Mouse (Mus musculus) ZHBTc4 (cell line): ENCODE measurements at regions not wholly inside any gene's neighbourhood (a gene's known extent, or its start where the extent isn't known, plus 50 kb on each side); places are given as distances from the start of the nearest gene placed in this dataset.

Experiments
- DNase-seq: peaks from one replicate; pipeline ENCODE4 v3.0.0-alpha.2; 2011; ENCODE audit warnings: low read depth, low spot score

DNA sequence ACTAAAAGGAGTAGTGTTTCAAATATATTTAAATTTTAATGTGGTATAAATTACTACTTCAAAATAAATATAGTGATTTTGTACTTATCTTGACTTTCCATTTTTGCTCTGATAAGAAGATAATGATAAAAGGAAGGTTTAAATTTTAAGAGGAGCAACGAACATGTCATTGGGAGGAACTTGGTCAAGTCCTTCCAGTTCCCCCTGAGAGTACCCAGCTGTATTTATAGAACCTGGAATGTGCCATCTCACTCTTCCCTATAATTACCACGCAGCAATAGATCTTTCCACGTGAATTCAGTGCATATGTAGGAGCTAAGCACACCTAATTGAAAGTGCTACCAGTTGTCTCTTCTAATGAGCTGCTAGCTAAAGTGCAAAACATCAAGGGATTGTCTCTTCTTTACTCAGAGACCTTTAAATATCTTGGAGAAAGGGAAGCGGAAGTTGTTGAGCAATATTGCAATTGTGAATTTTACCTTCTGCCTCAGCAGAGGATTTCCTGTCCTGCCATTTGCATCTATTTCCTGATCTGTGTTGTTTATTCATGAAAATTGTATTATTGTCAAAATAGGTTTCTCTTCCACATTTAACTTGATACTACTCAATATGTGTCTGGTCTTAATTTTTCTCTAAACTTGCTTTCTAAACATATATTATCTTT is 1243.0 kb upstream of the Zeb2 start:
- DNase-seq = no peak

GRCm38 (mm10) chr2:46358225-46358624 is 1241.0 kb upstream of the Zeb2 start:
- DNase-seq = no peak

- no peak for DNase-seq
Measured at GRCm38 (mm10) chr2:46356651-46357050, 1239.5 kb upstream of the Zeb2 start.

GRCm38 (mm10) chr2:46340694-46341093 is 1223.5 kb upstream of the Zeb2 start:
- no peak for DNase-seq

DNA sequence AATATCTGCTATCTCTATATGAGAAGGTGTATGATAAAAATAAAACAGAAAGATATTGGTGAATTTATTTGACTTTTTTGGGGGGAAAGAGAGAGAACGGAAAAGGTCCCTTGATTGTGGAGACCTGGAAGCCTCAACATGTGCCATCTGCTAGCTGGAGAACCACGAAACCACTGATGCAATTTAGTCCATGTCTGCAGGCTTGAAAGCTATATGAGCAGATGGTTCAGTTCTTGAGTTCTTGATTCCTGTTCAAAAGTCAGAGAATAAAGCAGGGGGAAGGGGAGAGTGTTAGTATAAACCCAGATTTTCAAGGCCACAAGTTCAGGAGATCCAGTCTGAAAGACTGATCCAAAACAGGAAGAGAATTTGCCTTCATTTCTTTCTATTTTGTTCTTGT is 1199.5 kb upstream of the Zeb2 start:
- no peak for DNase-seq

GRCm38 (mm10) chr2:46315243-46315642 is 1198.0 kb upstream of the Zeb2 start:
- no peak for DNase-seq

- DNase-seq = no peak
Measured at GRCm38 (mm10) chr2:46307582-46308153, 1190.5 kb upstream of the Zeb2 start.

GRCm38 (mm10) chr2:46302627-46303026 is 1185.4 kb upstream of the Zeb2 start:
- DNase-seq = no peak

- no peak for DNase-seq
Measured at GRCm38 (mm10) chr2:46297274-46297843, 1180.2 kb upstream of the Zeb2 start.

DNA sequence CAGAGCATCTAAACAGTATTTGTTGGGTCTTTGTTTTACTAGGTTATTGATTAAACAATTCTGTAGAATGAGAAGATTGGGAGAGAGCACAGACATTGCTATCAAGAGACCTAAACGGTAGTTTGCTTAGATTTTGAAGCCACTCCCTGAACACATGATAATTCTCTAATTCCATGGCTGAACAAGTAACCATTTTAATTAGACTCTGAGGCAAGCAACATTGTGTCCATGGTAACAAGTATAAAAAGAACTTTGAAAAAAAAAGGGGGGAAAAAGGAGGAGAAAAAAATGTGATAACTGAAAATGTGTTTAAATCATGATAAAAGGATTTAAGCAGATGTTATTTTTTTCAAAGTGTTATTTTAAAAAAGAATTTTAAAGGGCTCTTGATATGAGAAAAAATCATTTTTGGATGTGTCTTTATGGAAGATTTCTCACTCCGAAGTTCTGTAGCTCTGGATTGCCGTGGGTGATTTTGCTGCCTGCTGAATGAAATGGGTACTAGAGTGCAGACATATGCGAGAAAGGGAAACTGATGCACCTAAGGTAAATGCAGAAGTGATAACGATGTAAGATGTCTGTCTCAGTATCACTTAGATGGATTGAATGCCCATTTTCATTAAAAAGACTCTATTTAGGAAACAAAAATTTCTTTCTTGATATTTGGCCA is 1166.9 kb upstream of the Zeb2 start:
- no peak for DNase-seq

GRCm38 (mm10) chr2:46280822-46281221 is 1163.6 kb upstream of the Zeb2 start:
- no peak for DNase-seq

- DNase-seq = no peak
Measured at GRCm38 (mm10) chr2:46261618-46262017, 1144.4 kb upstream of the Zeb2 start.

DNA sequence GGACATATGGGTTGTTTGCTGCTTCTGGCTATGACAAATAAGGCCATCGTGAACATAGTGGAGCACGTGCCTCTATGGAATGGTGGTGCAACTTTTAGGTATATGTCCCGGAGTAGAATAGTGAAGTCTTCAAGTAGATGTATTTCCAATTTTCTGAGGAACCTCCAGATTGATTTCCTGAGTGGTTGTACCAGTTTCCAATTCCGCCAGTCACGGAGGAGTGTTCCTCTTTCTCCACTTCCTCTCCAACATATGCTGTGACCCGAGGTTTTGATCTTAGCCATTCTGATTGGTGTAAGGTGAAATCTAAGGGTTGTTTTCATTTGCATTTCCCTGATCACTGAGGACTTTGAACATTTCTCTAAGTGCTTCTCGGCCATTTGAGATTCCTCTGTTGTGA is 1134.4 kb upstream of the Zeb2 start:
- no peak for DNase-seq

- no peak for DNase-seq
Measured at GRCm38 (mm10) chr2:46245717-46246116, 1128.5 kb upstream of the Zeb2 start.

GRCm38 (mm10) chr2:46244697-46245096 is 1127.5 kb upstream of the Zeb2 start:
- no peak for DNase-seq

DNA sequence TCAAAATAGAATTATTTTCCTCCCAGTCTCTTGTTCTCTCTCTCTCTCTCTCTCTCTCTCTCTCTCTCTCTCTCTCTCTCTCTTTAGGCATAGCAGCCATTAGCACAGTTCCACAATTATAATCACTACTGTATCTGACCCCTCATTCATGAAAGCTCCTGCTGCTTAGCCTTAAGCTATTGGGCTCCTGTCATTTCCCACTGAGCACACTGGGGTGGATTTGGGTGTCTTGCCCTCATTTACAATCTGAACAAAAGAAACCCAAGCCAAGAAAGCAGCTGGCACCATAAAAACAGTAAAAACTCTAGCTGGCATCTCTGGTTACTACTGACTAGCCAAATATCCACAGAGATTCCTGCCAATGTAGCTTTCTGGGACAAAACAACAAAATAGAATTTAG is 1125.6 kb upstream of the Zeb2 start:
- no peak for DNase-seq

DNA sequence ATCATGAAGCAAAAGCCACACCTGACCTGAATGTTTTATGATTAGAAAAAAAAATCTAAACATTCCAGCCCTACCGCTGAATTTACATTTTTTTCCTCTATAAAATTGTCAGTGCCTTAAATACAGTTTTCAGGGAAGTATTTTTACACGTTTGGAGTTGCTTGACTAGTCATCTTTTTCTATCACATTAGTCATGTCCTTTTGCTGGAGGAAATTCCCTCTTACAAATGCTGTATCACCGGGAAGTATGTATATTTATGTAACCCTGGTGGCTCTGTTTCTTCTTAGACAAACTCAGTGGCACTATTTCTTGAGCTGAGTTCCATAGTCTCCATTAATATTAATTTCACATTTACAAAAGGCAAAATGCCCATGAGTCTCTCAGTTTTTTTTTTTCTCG is 1122.7 kb upstream of the Zeb2 start:
- no peak for DNase-seq

DNA sequence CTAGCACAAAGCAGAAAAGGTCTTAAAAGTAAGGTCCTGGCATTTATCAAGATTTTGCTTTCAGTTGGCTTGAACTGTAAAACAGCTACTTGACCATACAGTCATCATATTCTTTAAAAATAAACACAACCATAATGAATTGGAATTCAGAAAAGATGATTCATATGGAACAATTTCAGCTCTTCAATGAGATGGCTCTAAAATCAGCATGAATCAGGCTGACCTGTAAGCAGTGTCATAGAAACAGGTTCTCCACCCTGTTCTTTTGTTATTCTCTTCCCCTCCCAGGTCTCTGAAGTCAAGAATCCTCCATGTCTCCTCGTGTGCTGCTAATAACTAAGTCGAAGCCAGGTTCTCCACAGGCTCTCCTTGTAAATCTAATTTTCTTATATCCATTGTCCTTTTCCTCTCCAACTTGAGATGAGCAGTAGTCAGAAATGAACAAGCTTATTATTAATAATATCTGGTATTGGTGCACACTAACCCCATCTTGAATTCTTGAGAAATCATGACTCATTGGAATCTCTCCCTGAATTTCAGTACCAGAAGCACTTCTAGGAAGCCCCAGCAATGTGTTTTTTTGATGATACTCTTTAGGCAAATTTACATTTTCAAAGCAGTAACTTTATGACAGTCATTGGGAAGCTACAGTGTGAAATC is 1113.7 kb upstream of the Zeb2 start:
- DNase-seq = peak; percentile 3

DNA sequence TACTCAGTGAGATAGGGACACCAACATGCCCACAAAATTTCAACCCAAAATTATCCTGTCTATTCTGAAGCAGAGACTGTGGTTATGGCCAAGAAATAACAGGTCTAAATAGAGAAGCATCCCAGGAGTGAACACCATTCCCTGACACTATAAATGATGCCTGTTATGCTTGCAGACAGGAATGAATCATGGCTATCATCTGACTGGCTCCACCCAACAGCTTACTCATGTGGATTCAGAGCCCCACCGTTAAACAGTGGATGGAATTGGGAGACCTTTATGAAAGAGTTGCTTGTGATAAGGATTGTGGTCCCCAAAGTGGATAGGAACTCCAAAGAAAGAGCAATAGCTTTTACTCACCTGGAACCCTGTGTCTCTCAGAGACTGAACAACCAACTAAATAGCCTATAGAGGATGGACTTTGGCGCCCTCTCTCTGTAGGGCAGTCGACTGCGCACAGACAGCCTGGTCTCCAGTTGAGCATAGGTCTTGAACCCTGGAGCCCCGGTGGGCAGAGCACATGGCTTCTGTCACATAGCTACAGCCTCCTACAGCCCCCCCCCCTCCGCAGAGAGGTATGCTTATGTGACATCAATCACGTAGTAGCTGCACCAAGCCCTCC is 1101.3 kb upstream of the Zeb2 start:
- DNase-seq = peak; percentile 4

GRCm38 (mm10) chr2:46199341-46199740 is 1082.1 kb upstream of the Zeb2 start:
- no peak for DNase-seq

DNA sequence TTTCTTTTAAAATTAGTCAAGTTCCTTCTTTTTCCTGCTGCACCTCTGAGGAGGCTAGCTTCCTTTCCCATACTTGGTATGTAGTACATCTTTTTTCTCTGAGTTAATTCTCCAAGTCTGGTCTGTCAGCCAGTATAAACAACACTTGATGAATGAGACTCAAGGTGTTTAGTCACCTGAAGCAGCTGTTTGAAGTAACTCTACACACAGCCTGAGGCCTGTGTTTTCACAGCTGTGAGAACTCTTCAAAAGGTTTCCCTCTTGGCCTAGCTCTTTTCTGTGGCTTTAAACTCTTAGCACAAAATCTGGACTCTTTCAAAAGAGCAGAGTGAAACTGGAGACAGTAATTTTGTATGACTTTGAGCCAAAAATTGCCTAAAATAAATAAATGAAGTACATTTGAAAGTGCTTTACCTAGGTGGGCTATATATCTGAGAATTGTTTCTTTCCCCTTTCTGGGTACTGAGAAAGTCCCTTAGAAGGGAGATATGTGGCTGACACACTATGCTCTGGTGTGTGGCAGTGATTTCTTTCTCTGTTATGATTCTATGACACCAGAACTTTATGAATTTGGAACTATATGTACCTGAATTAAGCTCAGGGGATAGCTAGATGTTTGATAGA is 1070.2 kb upstream of the Zeb2 start:
- DNase-seq = no peak
